Mouse (Mus musculus) ES-Bruce4 (cell line): ENCODE results near the gene Dnajc6.

Source experiments
- CTCF ChIP-seq: IDR thresholded peaks from one replicate; pipeline ENCODE4 v1.8.1; 2011; ENCODE audit warnings: low read depth, low read length
- EP300 ChIP-seq: IDR thresholded peaks from 2 replicates; pipeline ENCODE4 v1.6.1; 2011; ENCODE audit warnings: low read depth, low read length; ENCODE audit not compliant: insufficient read depth
- POLR2A ChIP-seq: IDR thresholded peaks from one replicate; pipeline ENCODE4 v1.8.1; 2011; ENCODE audit warnings: low read length; ENCODE audit not compliant: insufficient read depth

- TF ChIP-seq POLR2A (no peak), CTCF (no peak), EP300 (no peak)
These were observed 58.6 kb downstream of the Dnajc6 start for GRCm38 (mm10) chr4:101555016-101555415.
